Mouse (Mus musculus) mouse trophoblast stem cell (cell line): ENCODE results near the gene Slc23a2.

Experiments used
- in situ Hi-C, 2 experiments: fragments of 300-500 bp; cut with MseI, MboI; formaldehyde crosslinking; loops; 2 replicates in 1 of 2; 3 replicates in 1 of 2; pipeline ENCODE4 v1.15.1; 2025

Slc23a2 gene

DNA sequence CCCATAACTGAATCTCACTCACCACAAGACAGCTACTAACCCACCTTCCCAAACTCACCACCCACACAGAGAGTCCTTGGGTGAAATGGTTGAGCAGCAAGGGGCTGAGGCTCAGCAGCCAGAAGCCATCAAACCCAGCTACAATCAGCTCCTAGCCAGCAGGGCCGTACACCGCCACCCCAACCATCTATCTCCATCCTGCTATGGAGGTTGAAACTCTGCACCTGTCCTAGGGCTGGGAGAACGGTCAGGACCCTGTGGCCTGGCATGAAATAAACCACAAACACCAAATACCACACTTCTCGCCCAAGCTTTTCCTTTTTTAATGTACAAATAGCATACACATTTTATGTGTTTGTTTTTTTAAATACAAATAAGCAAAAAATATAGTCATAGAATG is 120.9 kb downstream of the Slc23a2 start:
- in situ Hi-C loops, result no loop called here

DNA sequence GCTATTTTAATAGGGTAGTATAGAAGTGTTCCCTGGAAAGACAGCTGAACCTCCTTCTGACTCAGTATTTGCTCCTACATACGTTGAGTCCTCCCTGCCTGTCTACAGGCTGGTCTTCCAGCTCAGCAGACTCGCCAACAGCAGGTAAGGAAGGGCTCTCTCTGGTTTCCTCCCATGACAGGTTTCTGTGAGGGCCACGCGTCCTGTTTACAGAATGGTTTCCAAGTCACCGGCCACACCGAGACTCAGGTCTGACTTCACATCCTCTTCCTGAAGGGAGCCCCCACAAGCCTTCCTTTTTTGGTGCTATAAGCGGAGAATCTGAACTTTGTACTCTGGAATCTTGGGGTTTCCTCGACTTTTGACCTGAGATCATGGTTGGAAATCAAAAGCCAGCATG is 122.3 kb downstream of the Slc23a2 start:
- in situ Hi-C loops, result no loop called here

DNA sequence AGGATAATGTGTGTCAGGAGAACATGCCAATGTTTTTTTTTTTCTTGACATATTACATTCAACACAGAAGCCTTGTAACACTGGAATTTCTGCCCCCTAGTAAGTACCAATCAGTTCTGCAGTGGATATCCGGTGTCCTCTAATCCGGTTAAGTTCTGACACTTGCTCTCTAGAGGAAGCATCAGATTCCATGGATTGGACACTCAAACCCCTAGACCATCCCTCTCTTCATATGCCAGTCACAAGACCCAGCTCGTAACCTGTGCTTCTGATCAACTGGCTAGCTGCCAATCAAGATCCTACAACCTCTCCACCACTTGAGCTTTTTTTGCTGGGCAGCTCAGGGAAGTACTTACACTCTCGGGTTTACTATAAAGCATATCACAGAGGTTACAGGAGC is 123.3 kb downstream of the Slc23a2 start:
- in situ Hi-C loops, result no loop called here

DNA sequence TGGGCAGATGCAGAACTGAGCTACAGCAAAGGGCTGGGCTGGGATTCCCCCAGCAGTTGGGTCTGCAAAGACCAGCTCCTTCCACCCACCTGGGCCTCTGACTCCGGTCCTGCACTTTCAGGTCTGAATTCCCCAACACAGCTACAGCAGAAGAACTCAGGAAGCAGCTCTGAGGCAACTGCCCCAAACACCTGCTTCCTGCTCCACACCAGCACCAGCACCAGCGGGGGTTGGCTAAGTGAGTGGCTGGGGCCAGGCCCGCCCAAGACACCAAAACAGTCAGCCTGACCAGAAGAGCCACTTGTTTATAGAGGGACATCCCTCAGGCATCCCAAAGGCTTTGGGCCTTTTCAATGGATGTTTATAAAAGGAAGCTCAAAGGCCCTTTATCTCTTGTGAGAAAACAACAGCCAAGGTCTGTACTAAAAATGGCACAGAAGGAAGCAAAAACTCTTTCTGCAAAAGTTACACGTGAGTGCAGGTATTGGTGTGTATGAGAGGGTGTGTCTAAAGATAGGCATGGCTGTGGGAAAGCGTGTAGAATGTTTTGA is 123.8 kb downstream of the Slc23a2 start:
- in situ Hi-C loops, result no loop called here

DNA sequence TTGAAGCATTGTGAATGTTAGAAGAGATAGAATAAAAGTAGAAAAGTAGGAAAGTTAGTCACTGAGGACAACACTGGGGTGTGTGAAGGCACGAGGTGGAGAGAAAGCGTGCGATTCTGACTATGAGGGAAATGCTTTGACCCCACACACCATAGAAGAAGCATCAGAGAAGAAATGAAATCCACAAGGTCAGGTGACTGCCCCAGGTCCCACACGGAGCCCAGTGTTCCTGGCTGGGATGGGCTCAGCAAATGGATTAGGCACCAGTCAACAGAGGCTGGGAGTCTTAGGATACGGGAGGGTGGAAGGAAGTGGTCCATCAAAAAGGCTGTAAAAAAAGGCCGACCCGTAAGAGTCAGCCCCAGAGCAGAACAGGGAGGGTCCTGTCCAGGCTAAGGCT is 124.5 kb downstream of the Slc23a2 start:
- in situ Hi-C loops, result no loop called here

DNA sequence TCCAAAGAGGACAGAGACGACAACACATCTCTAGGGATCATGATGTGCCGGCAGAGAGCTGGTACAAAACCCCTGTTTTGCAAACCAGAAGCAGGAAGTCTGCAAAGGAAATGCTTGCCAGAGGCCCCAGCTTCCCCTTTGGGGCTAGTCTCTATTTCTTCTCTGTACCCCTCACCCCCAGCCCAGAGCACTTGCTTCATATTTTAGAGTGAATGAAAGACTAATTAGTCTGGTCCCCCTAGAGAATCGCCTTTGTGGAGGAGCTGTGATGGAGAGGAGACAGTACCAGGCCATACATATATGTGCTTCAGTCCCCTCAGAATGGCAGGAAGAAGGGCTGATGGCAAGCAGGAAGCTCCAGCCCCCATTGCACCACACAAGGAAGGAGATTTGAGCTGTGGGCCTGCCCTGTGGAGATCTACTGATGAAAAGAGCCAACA is 125.5 kb downstream of the Slc23a2 start:
- in situ Hi-C loops, result no loop called here

DNA sequence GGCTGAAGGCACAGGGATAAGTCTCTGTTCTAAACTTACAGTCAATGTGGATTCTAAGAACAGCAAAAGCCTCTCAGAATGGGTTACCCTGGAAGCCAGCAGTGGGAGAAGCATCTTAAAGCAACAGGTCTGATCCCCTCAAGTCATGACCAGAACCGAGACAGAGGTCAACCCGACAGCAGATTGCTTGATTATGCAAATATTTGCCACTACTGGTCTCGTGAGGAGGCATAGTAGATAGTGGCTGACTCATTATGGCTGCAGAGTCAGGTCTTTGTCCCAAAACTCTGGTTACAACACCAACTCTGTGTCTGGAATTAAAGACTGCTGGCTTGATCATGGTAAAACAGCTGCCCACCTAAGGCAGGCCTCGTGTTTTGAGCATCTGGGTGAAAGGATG is 126.8 kb downstream of the Slc23a2 start:
- in situ Hi-C loops, result no loop called here

DNA sequence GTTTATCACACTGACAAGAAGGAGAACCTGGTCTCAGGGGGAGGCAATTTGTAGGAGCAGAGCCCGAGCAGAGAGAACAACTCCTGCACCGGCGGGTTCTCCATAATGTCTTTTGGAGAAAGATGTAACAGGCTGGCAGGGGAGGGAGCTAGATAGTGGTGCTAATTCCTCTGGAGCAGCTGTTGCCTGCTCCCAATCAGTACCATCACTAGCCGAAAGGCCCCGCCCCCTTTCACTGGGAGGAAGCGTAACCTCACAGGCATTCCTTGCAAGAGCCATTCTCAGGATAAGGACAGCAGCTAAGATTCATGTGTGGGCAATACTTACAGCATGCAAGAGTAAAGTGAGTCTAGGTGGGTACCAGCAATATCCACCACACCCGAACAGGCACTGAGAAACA is 127.3 kb downstream of the Slc23a2 start:
- in situ Hi-C loops, result no loop called here

DNA sequence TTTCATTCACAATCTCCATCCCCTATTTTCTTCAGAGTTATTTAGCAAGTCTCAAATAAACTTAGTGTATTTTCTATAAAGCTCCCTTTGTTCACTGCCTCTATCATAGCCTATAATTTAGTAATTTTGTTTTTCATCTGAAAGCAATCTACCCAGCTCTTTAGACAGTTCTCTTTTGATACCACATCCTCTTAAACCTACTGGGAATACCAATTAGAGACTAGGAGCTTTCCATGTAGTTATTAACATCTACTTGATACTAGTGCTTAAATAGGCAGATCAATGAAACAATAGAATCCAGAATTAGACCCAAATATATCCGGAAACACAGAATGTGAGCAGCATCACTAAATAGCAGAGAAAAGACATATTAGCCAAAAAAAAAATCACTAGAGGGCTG is 128.9 kb downstream of the Slc23a2 start:
- in situ Hi-C loops, result no loop called here

DNA sequence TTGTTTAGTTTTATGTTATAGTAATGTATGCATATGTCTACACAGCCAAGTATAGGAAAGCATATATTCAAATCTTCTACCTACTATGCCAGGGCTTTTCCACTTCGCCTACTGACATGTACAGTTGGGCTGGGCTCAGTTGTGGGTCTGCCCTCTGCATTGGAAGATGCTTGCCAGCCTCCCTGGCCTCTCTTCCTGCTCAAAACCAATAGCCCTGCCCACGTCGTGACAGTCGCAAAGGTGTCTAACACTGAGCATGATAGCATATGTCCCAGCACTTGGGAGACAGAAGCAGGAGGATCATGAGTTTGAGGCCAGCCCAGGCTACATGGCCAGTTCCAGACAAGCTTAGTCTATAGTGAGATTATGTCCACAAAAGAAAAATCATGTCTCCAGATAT is 131.8 kb downstream of the Slc23a2 start:
- in situ Hi-C loops, result no loop called here

DNA sequence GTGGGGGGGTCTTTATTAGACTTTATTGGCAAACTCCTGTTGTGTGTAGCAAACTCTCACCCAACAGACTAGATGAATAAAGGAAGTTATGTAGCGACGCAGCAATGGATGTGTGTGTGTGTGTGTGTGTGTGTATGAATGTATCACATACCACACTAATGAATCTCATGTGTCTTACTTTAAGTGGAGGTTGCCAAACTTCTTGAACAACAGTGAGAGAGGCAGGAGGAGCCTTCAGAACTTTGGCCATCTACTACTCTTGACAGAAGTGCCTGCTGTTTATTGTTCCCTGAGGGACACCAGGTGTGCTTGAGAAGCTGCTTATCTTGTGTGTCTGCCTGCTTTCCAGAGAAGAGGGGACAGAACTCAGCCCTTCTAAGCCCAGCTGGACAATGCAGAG is 134.1 kb downstream of the Slc23a2 start:
- in situ Hi-C loops, result no loop called here

DNA sequence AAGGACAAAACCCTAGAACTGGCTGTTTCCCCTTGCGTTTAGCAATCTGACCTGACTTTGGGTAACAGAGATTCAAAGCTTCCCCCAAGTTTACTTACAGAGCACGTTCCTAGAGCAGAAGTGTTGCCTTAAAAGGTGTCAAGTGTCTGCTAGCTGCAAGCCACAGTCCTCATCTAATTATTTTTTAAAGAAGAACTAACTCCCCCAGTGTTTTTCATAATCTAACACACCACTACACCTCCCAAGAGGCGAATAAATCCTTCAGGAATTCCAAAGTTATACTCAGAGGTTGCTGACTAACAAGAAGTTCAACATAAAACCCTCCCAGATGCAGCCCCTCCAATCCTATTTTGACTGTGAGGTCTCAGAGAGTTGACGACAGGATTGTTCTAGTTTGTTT is 136.7 kb downstream of the Slc23a2 start:
- in situ Hi-C loops, result no loop called here

DNA sequence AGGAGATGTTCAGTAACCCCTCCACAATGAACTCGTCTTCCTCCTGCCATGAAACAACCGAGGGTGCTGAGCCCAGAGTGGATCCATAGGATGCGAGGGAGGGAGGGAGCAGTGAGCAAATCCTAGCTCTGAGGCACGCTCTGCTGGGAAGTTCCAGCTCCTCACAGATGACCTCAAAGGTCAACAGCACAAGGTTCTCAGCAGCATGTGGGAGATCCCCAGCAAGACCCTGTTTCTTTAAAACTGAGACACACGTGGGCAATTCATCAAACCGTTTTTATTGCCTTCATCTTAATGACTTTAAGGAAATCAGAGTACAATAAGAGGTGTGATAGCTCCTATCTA is 137.5 kb downstream of the Slc23a2 start:
- in situ Hi-C loops, result no loop called here

DNA sequence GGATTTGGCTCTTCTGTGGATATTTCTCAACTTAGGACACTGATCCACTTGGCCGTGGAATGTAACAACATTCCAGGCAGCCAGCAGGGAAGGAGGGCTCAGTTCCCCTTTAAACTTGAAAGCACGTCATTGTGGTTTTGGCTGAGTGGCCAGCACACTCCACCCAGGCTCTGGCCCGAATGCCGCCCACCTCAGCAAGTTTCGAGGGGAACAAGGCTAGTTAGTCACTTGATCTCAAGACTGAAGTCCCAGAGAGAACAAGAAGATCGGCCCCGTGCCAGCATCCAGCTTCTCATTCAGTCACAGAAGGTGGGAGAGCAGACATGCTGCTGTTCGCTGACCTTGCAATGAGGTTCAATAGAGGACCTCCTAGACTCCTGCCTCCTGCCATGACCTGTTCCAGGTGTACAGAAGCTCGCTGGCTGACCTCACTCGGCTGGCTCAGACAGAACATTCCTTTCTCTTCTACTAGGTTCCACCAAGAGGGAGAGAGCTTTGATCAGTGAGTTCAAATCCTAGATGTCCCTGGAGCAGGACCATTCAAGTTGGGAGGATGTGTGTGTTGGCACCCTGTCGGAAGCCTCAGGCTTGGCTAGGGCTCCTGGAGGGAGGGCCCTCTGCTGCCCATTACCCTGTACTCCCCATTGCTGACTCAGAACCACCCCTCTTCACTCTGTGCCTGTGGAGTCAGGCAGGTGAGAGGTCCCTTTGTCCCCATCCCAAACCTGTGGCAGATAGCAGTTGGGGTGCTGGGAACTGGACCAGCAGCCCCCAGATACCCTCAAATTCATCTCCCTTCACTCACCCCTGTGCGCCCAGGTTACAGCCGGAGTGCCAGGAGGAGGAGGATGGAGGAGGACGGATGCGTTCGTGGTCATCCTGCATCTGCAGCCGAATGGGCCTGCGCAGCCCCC is 138.1 kb downstream of the Slc23a2 start:
- in situ Hi-C loops, result no loop called here

DNA sequence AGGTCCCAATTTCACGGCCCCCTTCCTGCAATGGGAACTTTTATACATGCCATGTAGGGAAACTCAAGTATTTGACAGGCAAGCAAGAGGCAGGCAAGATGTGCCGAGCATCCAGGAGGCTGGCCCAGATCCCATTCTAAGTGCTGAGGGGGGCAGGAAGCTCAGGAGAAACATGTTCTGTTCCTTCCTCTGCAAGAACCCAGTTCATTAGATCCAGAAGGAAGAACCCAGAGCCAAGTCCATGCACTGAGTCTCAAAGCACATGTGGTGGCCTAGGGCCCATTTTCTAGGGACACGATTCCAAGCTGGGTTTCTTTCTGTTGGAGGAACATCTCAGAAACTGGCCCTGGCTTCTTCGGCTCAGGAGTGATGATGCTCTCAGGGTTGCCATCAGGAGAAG is 139.5 kb downstream of the Slc23a2 start:
- in situ Hi-C loops, result no loop called here

DNA sequence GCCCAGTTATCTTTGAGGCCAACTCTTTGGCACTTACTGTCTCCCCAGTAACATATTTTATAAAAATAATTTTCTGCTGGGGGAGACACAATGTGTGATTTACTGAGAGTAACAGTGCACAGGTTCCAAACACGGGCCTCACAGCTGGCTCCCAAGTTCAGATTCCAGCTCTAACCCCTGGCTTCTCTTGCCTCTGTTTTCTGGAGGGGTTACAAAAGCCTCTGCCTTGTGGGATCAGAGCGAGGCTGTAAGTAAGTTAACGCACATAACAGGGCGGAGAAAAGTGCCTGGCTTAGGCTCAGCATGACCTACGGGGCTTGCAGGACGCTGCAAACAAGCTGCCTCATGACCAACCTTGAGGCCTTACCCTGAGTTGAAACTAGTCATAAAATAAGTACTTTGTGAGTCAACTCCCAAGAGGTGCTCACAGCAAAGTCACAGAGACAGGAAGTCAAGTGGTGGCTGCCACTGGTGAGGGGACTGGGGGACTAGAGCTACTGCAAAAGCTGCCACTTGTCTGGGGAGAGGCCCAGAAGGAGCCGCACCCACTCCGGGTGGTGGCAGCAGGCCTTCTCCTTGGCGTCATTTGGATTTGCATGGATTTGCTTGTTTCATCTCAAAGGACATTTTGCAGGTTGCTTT is 140.3 kb downstream of the Slc23a2 start:
- in situ Hi-C loops, result no loop called here

DNA sequence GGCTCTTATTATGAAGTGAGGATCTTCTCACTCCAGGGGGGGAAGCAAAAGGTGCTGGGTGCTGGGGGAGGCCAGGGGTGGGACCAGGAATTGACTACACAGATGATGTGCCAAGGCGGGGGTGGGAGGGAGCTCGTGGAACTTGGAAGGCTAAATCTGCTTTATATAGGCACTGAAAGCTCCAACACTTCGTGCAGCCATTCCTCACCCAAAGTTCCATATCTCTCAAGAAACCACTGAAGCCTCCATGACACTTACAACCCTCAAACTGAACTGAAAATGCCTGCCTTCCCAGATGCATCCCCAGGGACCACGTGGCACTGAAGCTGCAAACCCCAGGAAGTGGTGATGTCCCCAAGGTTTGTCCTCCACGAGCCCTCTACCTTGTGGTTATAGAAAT is 141.0 kb downstream of the Slc23a2 start:
- in situ Hi-C loops, result no loop called here
